Mouse (Mus musculus): ENCODE results near the gene Rgs9bp. TPM values are rescaled to one million over a fixed set of nuclear protein-coding genes. Genes with fewer than 3 reads are reported as not detected.

The Rgs9bp gene
- 0.25 and 0.42 TPM in 2 replicates for polyA plus RNA-seq (2015; fragmentation: Nextera tagmentation; extraction: Ambion mirVana)

- whole genome bisulfite sequencing = under 1% methylated on average over 45 of the region's 45 CpGs
- peak within 1 kb of the TSS; percentile 99 for H3K4me2 ChIP-seq
- H3K36me3 ChIP-seq = no peaks in the 10 kb centered on the region
- peaks cover 29% of the 10 kb centered on the region for H3K4me1 ChIP-seq (replicated peaks)
- ATAC-seq (replicated peaks; ENCODE audit: insufficient number of reproducible peaks, insufficient read depth, low FRiP score, low read depth) = peak; percentile 75
- peak within 1 kb of the TSS; percentile 73 for H3K4me3 ChIP-seq
- H3K9ac ChIP-seq = peak within 1 kb of the TSS; percentile 79
- H3K27me3 ChIP-seq = peaks cover 26% of the 10 kb centered on the region
- no peaks in the 10 kb centered on the region for H3K9me3 ChIP-seq (replicated peaks)
- peak within 1 kb of the TSS; percentile 68 for H3K27ac ChIP-seq
These were observed at the start of gene Rgs9bp for GRCm38 (mm10) chr7:35585191-35586054. Gene Rgs9bp, minus strand, starts transcription at chr7:35585582.

- WGBS = 74% methylated on average over 5 of the region's 5 CpGs
- no peak overlapping the region for H3K4me3 ChIP-seq
- no peak overlapping the region for H3K4me2 ChIP-seq
- no peaks in the 10 kb centered on the region for H3K4me1 ChIP-seq (replicated peaks)
- peaks cover 63% of the 10 kb centered on the region for H3K36me3 ChIP-seq
- ATAC-seq (replicated peaks; ENCODE audit: insufficient number of reproducible peaks, insufficient read depth, low FRiP score, low read depth) = no peak
- no peaks in the 10 kb centered on the region for H3K9me3 ChIP-seq (replicated peaks)
- no peak overlapping the region for H3K9ac ChIP-seq
- H3K27me3 ChIP-seq = no peaks in the 10 kb centered on the region
- H3K27ac ChIP-seq = no peak overlapping the region
These were observed 43.1 kb upstream of the Rgs9bp start for GRCm38 (mm10) chr7:35628496-35628895.

- 89% methylated on average over 10 of the region's 10 CpGs for WGBS
- Histone ChIP-seq H3K4me2 (no peak overlapping the region), H3K27me3 (no peaks in the 10 kb centered on the region), H3K36me3 (peaks cover 66% of the 10 kb centered on the region), H3K27ac (no peak overlapping the region), H3K4me1 (replicated peaks) (no peaks in the 10 kb centered on the region), H3K4me3 (no peak overlapping the region), H3K9me3 (replicated peaks) (no peaks in the 10 kb centered on the region), H3K9ac (no peak overlapping the region)
- no peak for ATAC-seq (replicated peaks; ENCODE audit: insufficient number of reproducible peaks, insufficient read depth, low FRiP score, low read depth)
These were observed 42.0 kb upstream of the Rgs9bp start for GRCm38 (mm10) chr7:35627371-35627770.

GRCm38 (mm10) chr7:35626038-35626437 lies 40.7 kb upstream of the Rgs9bp start:
- no peak for ATAC-seq (replicated peaks; ENCODE audit: insufficient number of reproducible peaks, insufficient read depth, low FRiP score, low read depth)
- Histone ChIP-seq H3K36me3 (peaks cover 65% of the 10 kb centered on the region), H3K4me2 (no peak overlapping the region), H3K9ac (no peak overlapping the region), H3K27ac (no peak overlapping the region), H3K27me3 (no peaks in the 10 kb centered on the region), H3K9me3 (replicated peaks) (no peaks in the 10 kb centered on the region), H3K4me3 (no peak overlapping the region), H3K4me1 (replicated peaks) (no peaks in the 10 kb centered on the region)
- 96% methylated on average over 5 of the region's 5 CpGs for WGBS

- H3K27me3 ChIP-seq = no peaks in the 10 kb centered on the region
- no peak overlapping the region for H3K27ac ChIP-seq
- no peak overlapping the region for H3K4me2 ChIP-seq
- no peak overlapping the region for H3K4me3 ChIP-seq
- H3K36me3 ChIP-seq = peaks cover 55% of the 10 kb centered on the region
- H3K9ac ChIP-seq = no peak overlapping the region
- no peaks in the 10 kb centered on the region for H3K4me1 ChIP-seq (replicated peaks)
- ATAC-seq (replicated peaks; ENCODE audit: insufficient number of reproducible peaks, insufficient read depth, low FRiP score, low read depth) = no peak
- 81% methylated on average over 10 of the region's 10 CpGs for WGBS
- no peaks in the 10 kb centered on the region for H3K9me3 ChIP-seq (replicated peaks)
These were observed 37.2 kb upstream of the Rgs9bp start for GRCm38 (mm10) chr7:35622626-35623025.

GRCm38 (mm10) chr7:35617513-35617912 lies 32.1 kb upstream of the Rgs9bp start:
- no peak overlapping the region for H3K4me2 ChIP-seq
- H3K4me1 ChIP-seq (replicated peaks) = no peaks in the 10 kb centered on the region
- H3K4me3 ChIP-seq = no peak overlapping the region
- no peaks in the 10 kb centered on the region for H3K27me3 ChIP-seq
- no peak overlapping the region for H3K27ac ChIP-seq
- WGBS = 81% methylated on average over 4 of the region's 4 CpGs
- no peak for ATAC-seq (replicated peaks; ENCODE audit: insufficient number of reproducible peaks, insufficient read depth, low FRiP score, low read depth)
- H3K36me3 ChIP-seq = peaks cover 68% of the 10 kb centered on the region
- no peak overlapping the region for H3K9ac ChIP-seq
- no peaks in the 10 kb centered on the region for H3K9me3 ChIP-seq (replicated peaks)

GRCm38 (mm10) chr7:35609245-35609644 lies 23.9 kb upstream of the Rgs9bp start:
- ATAC-seq (replicated peaks; ENCODE audit: insufficient number of reproducible peaks, insufficient read depth, low FRiP score, low read depth) = no peak

GRCm38 (mm10) chr7:35606816-35607215 lies 21.4 kb upstream of the Rgs9bp start:
- no peak overlapping the region for H3K4me2 ChIP-seq
- H3K36me3 ChIP-seq = peaks cover 57% of the 10 kb centered on the region
- no peak overlapping the region for H3K9ac ChIP-seq
- WGBS = 88% methylated on average over 10 of the region's 10 CpGs
- H3K27me3 ChIP-seq = no peaks in the 10 kb centered on the region
- H3K4me1 ChIP-seq (replicated peaks) = no peaks in the 10 kb centered on the region
- no peak overlapping the region for H3K4me3 ChIP-seq
- ATAC-seq (replicated peaks; ENCODE audit: insufficient number of reproducible peaks, insufficient read depth, low FRiP score, low read depth) = no peak
- no peak overlapping the region for H3K27ac ChIP-seq
- H3K9me3 ChIP-seq (replicated peaks) = no peaks in the 10 kb centered on the region

More at GRCm38 (mm10) chr7:35609245-35609644, 23.9 kb upstream of the Rgs9bp start:
- Histone ChIP-seq H3K9ac (no peak overlapping the region), H3K9me3 (replicated peaks) (no peaks in the 10 kb centered on the region), H3K4me2 (no peak overlapping the region), H3K27ac (no peak overlapping the region), H3K36me3 (peaks cover 66% of the 10 kb centered on the region), H3K4me3 (no peak overlapping the region), H3K27me3 (no peaks in the 10 kb centered on the region), H3K4me1 (replicated peaks) (no peaks in the 10 kb centered on the region)
- WGBS = 92% methylated on average over 10 of the region's 10 CpGs

- Histone ChIP-seq H3K4me2 (no peak overlapping the region), H3K9me3 (replicated peaks) (no peaks in the 10 kb centered on the region), H3K4me1 (replicated peaks) (no peaks in the 10 kb centered on the region), H3K36me3 (peaks cover 33% of the 10 kb centered on the region), H3K27ac (no peak overlapping the region), H3K4me3 (no peak overlapping the region), H3K9ac (no peak overlapping the region), H3K27me3 (no peaks in the 10 kb centered on the region)
- 93% methylated on average over 5 of the region's 5 CpGs for WGBS
- no peak for ATAC-seq (replicated peaks; ENCODE audit: insufficient number of reproducible peaks, insufficient read depth, low FRiP score, low read depth)
These were observed 17.4 kb upstream of the Rgs9bp start for GRCm38 (mm10) chr7:35602766-35603165.

- no peak overlapping the region for H3K27ac ChIP-seq
- peaks cover 22% of the 10 kb centered on the region for H3K36me3 ChIP-seq
- WGBS = 74% methylated on average over 6 of the region's 6 CpGs
- H3K27me3 ChIP-seq = no peaks in the 10 kb centered on the region
- no peaks in the 10 kb centered on the region for H3K4me1 ChIP-seq (replicated peaks)
- H3K9me3 ChIP-seq (replicated peaks) = no peaks in the 10 kb centered on the region
- no peak for ATAC-seq (replicated peaks; ENCODE audit: insufficient number of reproducible peaks, insufficient read depth, low FRiP score, low read depth)
- no peak overlapping the region for H3K4me2 ChIP-seq
- H3K9ac ChIP-seq = no peak overlapping the region
- H3K4me3 ChIP-seq = no peak overlapping the region
These were observed 15.7 kb upstream of the Rgs9bp start for GRCm38 (mm10) chr7:35601106-35601505.

GRCm38 (mm10) chr7:35600031-35600430 lies 14.6 kb upstream of the Rgs9bp start:
- no peak overlapping the region for H3K27ac ChIP-seq
- H3K9ac ChIP-seq = no peak overlapping the region
- no peak overlapping the region for H3K4me2 ChIP-seq
- no peaks in the 10 kb centered on the region for H3K9me3 ChIP-seq (replicated peaks)
- H3K4me1 ChIP-seq (replicated peaks) = no peaks in the 10 kb centered on the region
- H3K36me3 ChIP-seq = peaks cover 26% of the 10 kb centered on the region
- no peaks in the 10 kb centered on the region for H3K27me3 ChIP-seq
- no peak overlapping the region for H3K4me3 ChIP-seq
- no peak for ATAC-seq (replicated peaks; ENCODE audit: insufficient number of reproducible peaks, insufficient read depth, low FRiP score, low read depth)
- WGBS = 83% methylated on average over 10 of the region's 10 CpGs

- Histone ChIP-seq H3K4me2 (no peak overlapping the region), H3K27me3 (no peaks in the 10 kb centered on the region), H3K36me3 (peaks cover 30% of the 10 kb centered on the region), H3K27ac (no peak overlapping the region), H3K4me1 (replicated peaks) (no peaks in the 10 kb centered on the region), H3K4me3 (no peak overlapping the region), H3K9ac (no peak overlapping the region), H3K9me3 (replicated peaks) (no peaks in the 10 kb centered on the region)
- ATAC-seq (replicated peaks; ENCODE audit: insufficient number of reproducible peaks, insufficient read depth, low FRiP score, low read depth) = no peak
- 87% methylated on average over 9 of the region's 9 CpGs for WGBS
These were observed 14.1 kb upstream of the Rgs9bp start for GRCm38 (mm10) chr7:35599492-35599891.

Measured in heart, embryonic 15.5 days (tissue).